ENCODE assay signal across 8 mouse cellular contexts in the genomic region with DNA sequence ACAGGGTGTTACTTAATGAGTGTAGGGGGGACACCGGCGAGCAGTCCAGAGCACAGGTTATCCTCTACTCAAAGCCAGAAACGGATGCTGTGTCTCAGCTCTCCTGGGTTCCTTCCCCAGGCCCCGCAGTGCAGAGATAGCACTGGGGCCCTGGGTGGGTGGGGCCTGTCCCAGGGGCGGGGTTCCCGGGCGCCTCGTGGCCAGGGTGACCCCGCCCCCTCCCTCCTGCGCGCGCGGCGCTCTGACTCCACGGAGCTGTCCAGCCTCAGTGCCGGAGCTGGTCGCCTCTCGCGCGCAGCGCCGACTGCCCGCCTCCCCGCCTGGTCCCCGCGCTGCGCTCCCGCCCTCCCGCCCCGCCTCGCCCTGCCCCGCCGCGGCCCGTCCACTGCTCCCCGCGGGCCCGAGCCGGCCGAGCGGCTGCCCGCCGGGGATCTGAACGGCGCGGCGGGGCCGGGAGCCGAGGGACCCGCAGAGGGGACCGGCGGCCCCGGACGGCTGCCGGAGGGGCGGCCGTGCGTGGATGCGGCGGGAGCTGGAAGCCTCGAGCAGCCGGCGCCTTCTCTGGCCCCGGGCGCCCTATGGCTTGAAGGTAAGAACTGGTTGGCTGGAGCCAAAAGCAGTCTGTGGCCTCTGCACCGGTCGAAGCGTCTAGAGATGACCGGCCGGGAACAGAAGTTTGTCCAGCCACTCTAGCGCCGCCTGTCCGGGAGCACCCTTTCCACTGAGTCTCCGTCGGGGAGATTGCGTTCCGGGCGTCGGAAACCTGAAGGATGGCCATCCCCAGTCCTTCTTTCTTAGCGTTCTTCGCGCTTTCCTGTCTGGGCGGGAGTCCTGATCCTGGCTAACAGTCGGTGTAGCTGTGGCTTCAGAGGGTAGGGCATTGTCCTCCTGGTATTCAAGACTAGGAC. TPM values are rescaled to one million over a fixed set of nuclear protein-coding genes. Genes with fewer than 3 reads are reported as not detected.
DNase-seq lines count a peak whose midpoint lies in the region; ATAC-seq and TF ChIP-seq lines count a peak whose summit lies in the region.

Drd2 (plus strand) TSS at position 492 of the 908 bp plus-strand sequence.

- 2% methylated on average over 54 of the region's 84 CpGs for WGBS in limb, embryonic 11.5 days
- under 1% methylated on average over 61 of the region's 84 CpGs for WGBS in midbrain, embryonic 16.5 days

- H3K4me3 ChIP-seq in left cerebral cortex, adult 2 months = 0 out of 2 replicates have a peak within 1 kb of the TSS, but pooled peaks have one; percentile 16
- H3K4me3 ChIP-seq in limb, embryonic 11.5 days (ENCODE audit: low read depth, low read length) = peak within 1 kb of the TSS; percentile 17; the same call in 1 of the 2 replicates
- peak within 1 kb of the TSS; percentile 64 for H3K4me3 ChIP-seq in midbrain, embryonic 16.5 days (ENCODE audit: low read depth, low read length)

- TF ChIP-seq CTCF in left cerebral cortex, adult 2 months (IDR thresholded peaks at IDR 0.05) = no peak

- no peak for DNase-seq in left cerebral cortex, adult 2 months (ENCODE audit: extremely low spot score in 1 of 2, low spot score in 2 of 2)
- no peak for DNase-seq in left cerebral cortex, adult 11 months (ENCODE audit: low spot score)
- peak; percentile 24 for DNase-seq in cerebellum, adult 8-10 months
- DNase-seq in forelimb bud, embryonic 11.5 days (ENCODE audit: low read depth, low spot score) = peak; percentile 65
- peak; percentile 74 for DNase-seq in limb, embryonic 11.5 days (ENCODE audit: low spot score)
- DNase-seq in testis, postnatal 14 days (ENCODE audit: low spot score) = peak; percentile 68
- DNase-seq in layer of hippocampus, postnatal 36 days = no peak

- H3K27ac ChIP-seq in left cerebral cortex, adult 2 months = no peak within 1 kb of the TSS
- H3K27ac ChIP-seq in limb, embryonic 11.5 days (replicated peaks; ENCODE audit: low read depth, low read length) = no peak within 1 kb of the TSS
- H3K27ac ChIP-seq in midbrain, embryonic 16.5 days (ENCODE audit: low read length) = no peak within 1 kb of the TSS

- no peaks in the 10 kb centered on the region for H3K9me3 ChIP-seq in limb, embryonic 11.5 days (ENCODE audit: control insufficient read depth, low read length)
- no peaks in the 10 kb centered on the region for H3K9me3 ChIP-seq in midbrain, embryonic 16.5 days (replicated peaks; ENCODE audit: control insufficient read depth, low read length, poor library complexity, severe bottlenecking)

- peaks cover 5% of the 10 kb centered on the region; the same call in 1 of the 2 replicates for H3K4me1 ChIP-seq in limb, embryonic 11.5 days (ENCODE audit: control insufficient read depth, insufficient read depth, low read length)
- H3K4me1 ChIP-seq in midbrain, embryonic 16.5 days (ENCODE audit: control insufficient read depth, insufficient read depth, low read length) = peaks cover 7% of the 10 kb centered on the region

- H3K36me3 ChIP-seq in limb, embryonic 11.5 days (ENCODE audit: control insufficient read depth, insufficient read depth, low read length) = no peaks in the 10 kb centered on the region
- no peaks in the 10 kb centered on the region for H3K36me3 ChIP-seq in midbrain, embryonic 16.5 days (ENCODE audit: control insufficient read depth, insufficient read depth, low read length)

- ATAC-seq in limb, embryonic 11.5 days (ENCODE audit: insufficient number of reproducible peaks, low FRiP score, low TSS enrichment, low read depth) = peak; percentile 73
- peak; percentile 91 for ATAC-seq in midbrain, embryonic 16.5 days

- H3K27me3 ChIP-seq in limb, embryonic 11.5 days (ENCODE audit: control insufficient read depth, insufficient read depth, low read length) = peaks cover 24% of the 10 kb centered on the region
- peaks cover 22% of the 10 kb centered on the region for H3K27me3 ChIP-seq in midbrain, embryonic 16.5 days (ENCODE audit: control insufficient read depth, insufficient read depth, low read depth, low read length)

- H3K4me2 ChIP-seq in limb, embryonic 11.5 days (ENCODE audit: low read depth, severe bottlenecking) = peak within 1 kb of the TSS; percentile 69
- peak within 1 kb of the TSS; percentile 91 for H3K4me2 ChIP-seq in midbrain, embryonic 16.5 days (ENCODE audit: low read length)

- intact Hi-C loops in left cerebral cortex, adult 2 months (cut with DNase I) = no loop called here

- H3K9ac ChIP-seq in limb, embryonic 11.5 days (ENCODE audit: low read length) = no peak within 1 kb of the TSS
- H3K9ac ChIP-seq in midbrain, embryonic 16.5 days (ENCODE audit: low read depth, low read length) = peak within 1 kb of the TSS; percentile 53

RNA-seq across cellular contexts. Expression of gene Drd2, which starts in this region (rescaled TPM):
- 10 to 100 TPM in 1 of 2 experiments, 1 to 10 TPM in 1; 3.5 to 10.5 TPM for total RNA-seq in left cerebral cortex, adult 2 months (2021)
- not detected in 2 replicates for polyA plus RNA-seq in limb, embryonic 11.5 days (2014; fragmentation: Nextera tagmentation; extraction: Ambion mirVana)
- polyA plus RNA-seq in midbrain, embryonic 16.5 days (2015; fragmentation: Nextera tagmentation; extraction: Ambion mirVana) = 5.6 and 8.6 TPM in 2 replicates
- total RNA-seq in layer of hippocampus, postnatal 36 days (2021) = 1 to 10 TPM; 3.2 to 3.5 TPM

Comparison
In these comparisons a context has a peak if more than half of its experiments do, and no peak if none do; other contexts are left out.
1. Peak in DNase-seq, ATAC-seq, H3K4me3 ChIP-seq and H3K4me2 ChIP-seq in limb, embryonic 11.5 days; RNA of the gene not detected or under 1 TPM.
2. DNase-seq: peak in cerebellum, adult 8-10 months (single experiment), forelimb bud, embryonic 11.5 days (single experiment) and testis, postnatal 14 days (single experiment); none in left cerebral cortex, adult 2 months (0 of 2), left cerebral cortex, adult 11 months (single experiment) and layer of hippocampus, postnatal 36 days (0 of 2).
3. Peak in every context shown above with its lines, with median percentiles within 50 percentile points of each other: H3K4me3 ChIP-seq.